Mouse (Mus musculus) gonadal fat pad, adult 2 months (tissue): ENCODE data around the gene Ddx10. TPM values are rescaled to one million over a fixed set of nuclear protein-coding genes. Genes with fewer than 3 reads are reported as not detected.
"Not testable (repeated sequence)": the region's sequence is repeated elsewhere in the genome, so short reads cannot be mapped to it uniquely, and the experiment has no call there.

Experiments used
- DNase-seq: peaks from one replicate; pipeline ENCODE4 v3.0.0-alpha.2; 2012; ENCODE audit warnings: low read depth
- polyA plus RNA-seq: library from polyadenylated mRNA; depleted of rRNA; stranded (reverse); fragments of >200 nt; gene quantifications from 2 replicates; pipeline ENCODE4 v1.2.3, GENCODE M21; 2012

Gene Ddx10
- polyA plus RNA-seq, 1 experiment, result 2.3 TPM

DNA sequence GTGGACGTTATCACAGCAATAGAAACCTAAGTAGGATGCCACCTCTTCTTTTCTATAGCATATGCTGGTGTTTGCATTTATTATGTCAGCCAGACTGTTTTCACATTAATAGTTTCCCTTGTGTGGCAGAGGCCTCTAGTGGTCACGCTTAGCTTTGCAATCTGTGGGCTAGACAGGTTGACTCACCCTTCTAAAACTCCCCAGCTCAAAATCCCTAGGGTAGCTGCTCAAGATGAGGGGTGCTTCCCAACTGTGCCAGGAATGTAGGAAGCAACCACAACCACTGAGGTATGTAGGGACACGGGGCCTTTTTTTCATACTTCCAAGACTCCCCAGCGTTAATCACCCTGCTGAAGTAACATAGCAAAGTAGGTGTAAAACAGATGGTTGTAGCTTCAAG is 103.6 kb downstream of the Ddx10 start:
- DNase-seq, result no peak

DNA sequence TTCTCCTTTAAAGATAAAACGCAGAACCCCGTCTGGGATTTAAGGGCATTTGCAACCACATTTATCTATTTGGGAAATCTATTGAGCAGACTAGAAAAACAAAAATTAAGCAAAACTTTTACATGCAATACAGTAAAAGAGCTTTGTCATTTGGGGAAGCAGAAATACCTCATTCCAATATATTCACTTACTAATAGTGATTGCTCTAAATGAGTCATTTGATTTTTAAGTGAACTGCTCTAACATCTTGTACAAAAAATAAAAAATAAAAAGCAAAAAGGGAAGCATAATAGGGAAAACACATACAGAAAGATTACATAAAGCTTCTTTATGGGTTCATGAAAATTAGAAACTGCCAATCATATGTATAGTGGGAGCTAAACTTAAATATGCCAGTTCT is 104.3 kb downstream of the Ddx10 start:
- no peak for DNase-seq

DNA sequence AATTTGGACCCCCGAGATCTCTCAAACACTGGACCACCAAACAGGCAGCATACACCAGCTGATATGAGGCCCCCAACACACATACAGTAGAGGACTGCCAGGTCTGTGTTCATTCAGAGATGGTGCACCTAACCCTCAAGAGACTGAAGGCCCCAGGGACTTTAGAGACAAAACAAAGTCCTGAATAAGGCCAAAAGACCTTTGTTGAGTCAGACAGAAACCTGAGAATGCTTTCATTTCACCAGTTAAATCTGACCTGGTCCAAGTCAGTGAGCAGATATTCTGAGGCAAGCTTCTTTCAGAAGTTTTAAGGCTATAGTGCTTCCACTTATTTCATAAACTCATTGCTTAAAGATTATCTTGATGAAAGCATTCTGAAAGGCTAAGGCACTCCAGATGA is 105.4 kb downstream of the Ddx10 start:
- not testable (repeated sequence) for DNase-seq

DNA sequence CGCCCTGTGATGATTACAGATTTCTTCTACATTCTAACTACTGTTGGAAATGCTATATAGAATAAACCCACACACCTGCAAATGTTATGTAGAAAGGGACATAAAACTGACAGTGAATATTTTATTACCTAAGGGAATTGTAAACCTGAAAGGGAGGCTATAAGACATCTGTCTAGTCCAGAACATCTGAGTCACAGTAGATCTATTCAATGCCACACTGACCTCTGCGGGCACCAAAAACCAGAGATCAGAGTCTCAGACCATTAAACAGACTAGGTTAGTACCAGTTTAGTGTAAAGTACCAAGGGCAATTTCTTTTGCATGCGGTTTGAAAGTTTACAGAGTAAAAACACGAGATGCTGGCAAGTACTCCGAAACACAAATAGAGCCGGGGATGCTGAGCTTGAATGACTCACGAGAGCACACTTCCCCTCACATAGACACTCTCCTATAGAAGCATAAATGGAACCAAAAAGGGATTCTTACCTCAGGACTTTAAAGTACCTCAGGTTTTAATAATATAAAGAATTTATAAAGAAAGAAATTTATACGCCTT is 107.2 kb downstream of the Ddx10 start:
- DNase-seq, result no peak

DNA sequence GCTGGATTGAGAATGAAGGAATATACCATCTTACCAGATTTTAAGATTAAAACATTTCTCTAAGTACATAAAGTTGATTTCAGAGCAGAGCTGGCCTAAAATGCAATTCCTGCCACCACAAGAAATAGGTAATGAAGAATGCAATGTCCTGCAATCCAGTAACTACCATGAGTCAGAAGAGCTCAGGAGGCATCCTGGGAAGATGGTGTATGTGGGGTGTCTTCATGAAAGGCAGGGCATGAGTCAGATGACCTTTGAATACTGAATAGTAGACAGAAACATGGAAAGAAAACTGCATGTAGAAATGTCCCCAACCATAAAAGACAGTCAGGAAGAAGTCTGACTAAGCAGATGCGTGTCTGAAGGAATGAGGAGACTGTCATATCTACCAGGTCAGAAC is 115.0 kb downstream of the Ddx10 start:
- no peak for DNase-seq

DNA sequence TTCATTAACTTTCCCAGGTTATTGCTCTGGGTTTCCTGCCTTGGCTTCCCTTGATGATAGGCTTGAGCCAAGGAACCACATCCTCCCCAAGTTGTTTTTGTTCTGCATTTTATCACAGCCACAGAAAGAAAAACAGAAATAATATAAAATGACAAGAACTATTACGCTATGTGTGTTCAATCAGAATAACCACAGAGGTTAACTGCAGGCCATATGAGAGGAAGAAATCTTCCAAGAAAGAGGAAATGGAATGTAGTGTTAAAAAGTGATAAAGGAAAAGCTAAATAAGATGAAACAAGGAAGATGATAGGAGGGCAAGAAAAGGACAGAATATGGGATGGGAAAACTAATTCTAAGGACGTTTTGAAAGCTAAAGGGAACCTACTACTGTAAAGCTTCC is 117.4 kb downstream of the Ddx10 start:
- no peak for DNase-seq

DNA sequence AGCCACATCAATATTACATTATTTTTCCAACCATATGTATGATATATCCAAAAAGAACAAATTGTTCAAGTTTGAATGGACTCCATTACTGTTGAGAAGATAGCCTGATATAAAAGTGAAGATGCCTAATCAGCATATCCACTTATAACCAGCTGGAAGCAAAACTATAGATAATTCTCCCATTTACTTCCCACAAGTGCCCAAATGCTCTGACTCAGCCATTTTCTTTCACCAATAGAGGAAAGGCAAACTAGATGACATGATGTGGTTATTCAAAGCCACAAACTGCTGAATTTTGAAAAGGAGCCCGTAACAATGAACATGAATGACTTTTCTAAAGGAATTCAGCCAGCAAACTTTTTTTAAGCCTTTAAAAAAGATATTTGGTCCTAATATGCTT is 146.8 kb downstream of the Ddx10 start:
- no peak for DNase-seq

DNA sequence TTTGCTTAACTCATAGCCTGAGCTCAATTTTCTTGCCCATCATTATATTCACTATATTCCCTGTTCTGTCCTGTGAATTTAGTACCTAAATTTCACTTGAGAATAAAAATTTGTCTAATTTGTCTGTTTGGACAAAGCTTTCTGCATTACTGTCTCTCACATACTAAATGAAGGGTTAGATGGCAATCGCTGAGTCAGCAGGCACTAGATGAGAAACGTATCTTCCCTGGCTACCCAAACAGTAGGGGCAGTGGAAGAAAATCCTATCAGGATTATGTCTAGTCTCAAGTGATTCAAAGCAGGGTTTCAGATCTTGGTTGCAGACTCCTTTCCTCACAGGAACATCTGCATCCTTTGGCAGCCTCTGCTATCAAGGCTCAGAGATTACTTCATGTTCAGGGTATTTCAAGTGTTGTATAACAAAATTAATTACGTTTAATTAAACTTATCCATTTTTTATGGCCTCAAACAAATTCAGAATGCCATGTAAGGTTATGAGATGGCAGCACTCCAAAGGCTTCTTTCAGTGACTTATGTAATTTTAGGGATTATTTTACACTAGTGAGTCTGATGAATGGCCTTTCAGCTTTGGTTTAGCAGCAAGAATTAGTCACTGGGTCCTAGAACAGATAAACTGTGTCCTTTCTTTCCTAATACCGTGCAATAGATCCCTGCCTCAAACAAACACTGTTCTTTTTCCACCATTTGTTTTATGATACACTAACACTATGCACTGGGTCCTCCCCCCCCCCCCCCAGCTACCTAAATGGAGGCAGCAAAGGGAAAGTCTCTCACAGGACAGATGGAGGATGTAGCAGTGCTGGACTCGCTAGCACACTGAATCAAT is 152.3 kb downstream of the Ddx10 start:
- DNase-seq, result peak; percentile 30

DNA sequence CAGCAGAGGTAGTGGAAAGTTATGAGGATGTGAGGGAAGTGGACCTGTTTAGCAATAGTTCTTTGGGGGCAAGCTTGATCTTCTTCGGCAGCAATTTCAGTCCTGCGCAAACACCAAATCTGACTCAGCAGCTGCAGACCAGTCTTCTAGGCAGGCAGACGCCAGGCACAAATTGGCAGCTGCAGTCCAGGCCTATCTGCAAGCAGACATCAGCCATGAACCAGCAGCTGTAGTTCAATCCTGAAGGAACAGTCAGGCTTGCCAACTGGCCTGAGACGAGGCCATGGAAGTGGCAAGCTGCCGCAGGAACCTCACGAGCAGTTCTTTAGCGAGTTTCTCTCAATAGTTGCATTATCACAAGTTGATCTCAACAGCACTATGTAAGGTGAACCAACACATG is 153.3 kb downstream of the Ddx10 start:
- DNase-seq, result no peak

DNA sequence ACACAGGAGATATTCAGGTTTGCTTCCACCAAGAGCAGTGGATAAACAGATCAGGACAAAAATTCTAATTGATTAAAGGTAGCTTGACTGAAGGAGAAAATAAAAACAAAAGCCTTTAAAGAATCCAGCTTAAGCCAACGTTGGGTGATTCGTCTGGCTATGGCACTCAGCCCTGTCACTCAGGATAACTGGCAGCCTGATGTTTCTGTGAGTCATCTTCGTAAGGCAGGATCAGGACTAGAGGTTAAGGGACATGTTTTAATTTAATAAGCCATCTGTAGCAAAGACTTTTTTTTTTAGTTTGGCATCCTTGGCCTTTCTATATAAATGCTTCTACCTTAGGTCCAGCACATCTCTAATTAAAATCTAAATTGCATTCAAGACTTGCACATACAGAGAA is 170.2 kb downstream of the Ddx10 start:
- no peak for DNase-seq

DNA sequence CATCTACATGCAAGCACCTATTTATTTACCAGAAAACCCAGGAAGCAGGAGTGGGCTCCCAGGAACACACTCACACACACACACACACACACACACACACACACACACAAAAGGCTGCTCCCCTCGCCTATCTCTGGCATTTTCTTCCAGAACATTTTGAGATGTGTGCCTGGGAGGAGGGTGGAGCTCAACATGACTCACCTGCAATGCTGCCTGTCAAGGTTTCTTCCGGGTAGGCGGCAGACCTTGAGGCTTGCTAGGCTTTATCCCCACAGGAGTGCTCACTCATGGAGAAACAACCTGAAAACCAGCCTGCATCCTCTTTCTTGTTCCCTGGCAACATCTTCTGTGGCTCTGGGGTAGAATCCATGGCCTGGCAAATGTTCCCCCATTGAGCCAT is 171.9 kb downstream of the Ddx10 start:
- DNase-seq, result no peak

DNA sequence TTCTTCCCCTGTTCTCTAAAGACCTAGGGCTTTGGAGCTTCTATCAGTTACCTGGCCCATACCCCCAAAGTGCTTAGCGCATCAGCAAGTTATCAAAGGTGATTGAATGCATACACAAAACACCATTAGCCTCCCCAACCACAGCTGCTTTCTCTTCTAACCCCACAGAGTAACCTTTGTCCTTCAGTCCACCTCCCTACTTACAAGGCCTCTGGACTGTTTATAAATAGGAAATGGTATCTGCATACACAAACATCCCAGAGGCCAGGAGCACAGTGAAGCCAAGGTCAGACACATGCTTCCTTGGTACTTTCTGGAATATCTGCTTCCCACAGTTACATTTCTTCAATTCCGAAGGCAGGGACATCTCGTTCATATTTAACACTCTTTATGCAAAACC is 173.4 kb downstream of the Ddx10 start:
- no peak for DNase-seq

DNA sequence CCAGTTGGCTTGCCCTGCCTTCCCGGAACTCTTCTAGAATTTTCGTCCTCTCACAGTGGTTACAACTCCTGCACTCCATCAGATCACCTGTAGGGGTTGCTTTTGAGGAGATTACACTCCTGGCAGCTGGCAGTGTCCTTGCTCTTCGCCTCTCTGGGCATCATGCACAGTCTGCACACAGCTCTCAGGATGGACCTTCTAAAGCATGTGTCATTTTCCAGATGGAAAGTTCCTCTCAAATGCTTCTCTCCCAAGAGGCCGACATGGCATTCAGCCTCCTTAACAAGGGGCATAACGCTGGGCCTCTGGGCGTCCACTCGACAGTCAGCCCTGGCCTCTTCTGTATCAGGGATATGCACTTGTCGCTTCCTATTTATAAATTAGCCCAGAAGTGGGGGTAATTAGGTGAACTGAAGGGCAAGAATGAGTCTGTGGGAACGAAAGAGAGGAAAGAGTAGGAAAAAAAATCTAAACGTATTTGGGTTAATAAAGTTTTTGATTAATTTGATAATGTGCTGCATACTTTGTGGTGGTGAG is 174.2 kb downstream of the Ddx10 start:
- no peak for DNase-seq

DNA sequence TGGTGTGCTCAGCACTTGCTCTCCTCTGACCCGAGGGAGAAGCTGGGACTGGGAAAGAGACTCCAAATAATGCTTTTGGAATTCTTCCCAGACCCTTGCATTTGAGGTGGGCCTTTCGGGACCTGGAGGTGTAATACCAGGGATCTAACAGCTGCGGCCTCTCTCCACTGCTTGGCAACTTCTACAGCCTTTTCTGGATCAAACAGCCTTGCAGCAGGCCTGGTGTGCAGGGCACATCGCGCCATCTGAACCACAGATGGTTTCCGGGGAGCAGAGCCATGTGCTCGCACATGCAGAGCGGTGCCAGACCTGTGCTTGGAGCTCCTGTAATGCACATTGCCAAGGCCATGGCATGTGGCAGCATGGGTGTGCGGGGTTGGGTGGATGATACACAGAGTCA is 175.8 kb downstream of the Ddx10 start:
- DNase-seq, result no peak

DNA sequence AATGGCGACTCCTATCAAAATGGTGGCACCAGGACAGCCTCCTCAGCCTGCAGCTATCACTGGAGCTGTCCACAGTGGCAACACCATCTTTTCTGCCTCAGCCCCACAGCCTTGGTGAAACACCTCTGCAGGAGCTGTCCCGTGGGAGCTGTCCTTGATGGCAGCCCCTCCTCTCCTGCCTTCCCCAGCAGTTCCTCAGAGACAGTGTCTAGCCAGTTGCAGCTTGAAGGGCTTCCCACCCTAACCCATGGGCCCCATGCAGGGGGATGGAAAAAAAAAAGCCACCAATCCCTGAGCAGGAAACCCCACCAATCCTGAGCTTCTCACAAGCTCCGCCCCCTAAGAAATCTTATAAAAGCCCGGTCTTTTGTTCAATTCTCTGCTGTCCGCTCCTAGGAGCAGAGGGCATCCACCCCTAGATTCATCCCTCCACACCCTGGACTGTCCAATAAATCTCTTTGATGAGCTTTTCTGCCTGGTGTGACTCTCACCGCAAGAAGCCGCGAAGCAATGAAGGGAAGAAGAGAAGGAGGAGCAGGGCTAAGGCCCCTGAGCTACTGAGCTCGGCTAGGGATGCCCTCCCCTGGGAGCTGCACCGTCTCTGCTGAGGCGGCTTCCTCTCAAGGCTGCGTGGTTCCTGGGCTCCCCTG is 176.9 kb downstream of the Ddx10 start:
- no peak for DNase-seq

DNA sequence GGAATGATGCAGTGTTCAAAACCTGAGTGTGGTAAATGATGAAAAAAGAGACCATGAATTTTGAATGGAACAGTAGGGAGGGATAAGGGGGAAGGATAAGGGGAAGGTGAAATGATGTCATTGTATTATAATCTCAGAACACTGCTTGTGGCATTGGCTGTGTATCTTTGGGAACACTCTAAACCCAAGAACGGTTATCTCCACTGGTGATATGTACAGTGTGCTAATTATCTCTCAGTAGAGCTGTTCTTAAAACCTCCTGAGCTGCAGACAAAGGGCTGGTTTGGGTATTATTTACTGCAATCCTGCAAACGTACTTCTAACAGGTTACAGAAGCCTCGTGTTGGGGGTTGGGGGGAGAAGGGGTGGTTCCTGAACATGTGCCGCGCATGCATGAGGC is 179.7 kb downstream of the Ddx10 start:
- no peak for DNase-seq

DNA sequence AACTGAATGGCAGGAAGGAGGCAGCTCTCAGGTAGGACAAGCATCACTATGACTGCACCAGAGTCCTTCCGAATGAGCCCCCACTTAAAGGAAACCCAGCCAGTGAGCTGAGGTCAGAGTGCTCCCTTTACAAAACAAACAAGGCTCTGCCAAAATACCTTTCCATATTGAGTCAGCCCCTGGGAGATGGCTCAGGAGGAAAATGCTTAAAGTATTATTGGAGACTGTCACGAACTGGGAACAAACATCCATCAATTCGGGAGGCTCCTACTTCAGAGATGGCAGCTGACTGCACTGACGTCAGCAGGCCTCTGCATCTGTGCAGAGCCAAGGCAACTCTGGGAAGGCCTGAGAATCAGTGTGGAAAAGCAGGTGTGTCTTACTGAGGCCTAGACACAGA is 181.4 kb downstream of the Ddx10 start:
- no peak for DNase-seq

DNA sequence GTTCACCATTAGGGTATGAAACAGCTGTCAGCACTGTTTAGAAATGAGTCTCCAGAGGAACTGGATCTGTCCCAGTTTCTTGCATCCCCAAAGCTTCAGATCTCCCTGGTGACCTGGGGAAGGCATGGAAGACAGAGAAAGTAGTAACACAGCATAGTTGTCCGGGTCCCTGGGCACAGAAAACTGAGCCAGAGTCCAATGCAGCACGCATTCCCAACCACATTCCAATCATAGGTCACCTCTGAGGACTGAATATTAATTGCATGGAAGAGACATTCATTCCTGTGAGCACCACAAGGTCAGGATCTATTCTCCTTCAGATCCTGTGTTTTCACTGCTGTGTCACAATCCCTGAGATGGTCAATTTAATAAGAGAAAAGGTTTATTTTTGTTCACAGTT is 182.8 kb downstream of the Ddx10 start:
- no peak for DNase-seq

DNA sequence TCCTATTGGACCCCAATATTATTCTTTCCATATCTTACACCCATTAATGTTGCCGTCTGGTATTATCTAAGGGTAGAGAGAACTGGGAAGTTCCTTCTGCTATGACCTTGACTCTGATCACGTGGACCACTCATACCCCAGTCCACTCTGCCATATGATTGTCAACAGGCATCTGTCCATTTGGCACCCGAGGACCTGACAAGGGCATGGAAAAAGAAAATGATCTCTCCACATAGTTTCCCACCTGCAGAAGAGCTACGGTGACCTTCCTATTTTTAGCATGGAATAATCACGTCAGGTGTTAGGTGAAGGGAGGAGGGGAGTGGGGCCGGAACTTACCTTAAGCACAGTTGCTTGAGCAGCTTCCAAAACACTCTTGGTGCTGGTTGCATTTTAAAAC is 183.3 kb downstream of the Ddx10 start:
- DNase-seq, result no peak

DNA sequence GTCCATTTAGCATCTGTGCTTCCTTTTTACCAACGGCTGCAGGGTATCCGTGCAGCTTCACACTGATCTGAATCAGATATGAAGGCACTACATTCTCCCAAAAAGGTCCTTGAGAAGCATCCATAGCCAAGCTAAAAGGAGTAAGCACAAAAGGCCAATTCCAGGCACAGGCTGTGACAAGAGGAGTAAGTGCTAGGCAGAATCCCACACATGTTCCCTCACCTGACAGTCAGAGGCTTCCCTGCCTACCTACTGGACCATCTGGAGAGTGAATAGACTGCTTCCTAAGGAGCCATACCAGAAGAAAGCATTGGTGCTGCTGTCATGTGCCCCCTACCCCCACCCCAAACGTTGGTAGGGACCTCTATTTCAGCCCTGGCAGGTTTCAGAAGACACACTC is 192.5 kb downstream of the Ddx10 start:
- DNase-seq, result no peak
